In the genomic region with DNA sequence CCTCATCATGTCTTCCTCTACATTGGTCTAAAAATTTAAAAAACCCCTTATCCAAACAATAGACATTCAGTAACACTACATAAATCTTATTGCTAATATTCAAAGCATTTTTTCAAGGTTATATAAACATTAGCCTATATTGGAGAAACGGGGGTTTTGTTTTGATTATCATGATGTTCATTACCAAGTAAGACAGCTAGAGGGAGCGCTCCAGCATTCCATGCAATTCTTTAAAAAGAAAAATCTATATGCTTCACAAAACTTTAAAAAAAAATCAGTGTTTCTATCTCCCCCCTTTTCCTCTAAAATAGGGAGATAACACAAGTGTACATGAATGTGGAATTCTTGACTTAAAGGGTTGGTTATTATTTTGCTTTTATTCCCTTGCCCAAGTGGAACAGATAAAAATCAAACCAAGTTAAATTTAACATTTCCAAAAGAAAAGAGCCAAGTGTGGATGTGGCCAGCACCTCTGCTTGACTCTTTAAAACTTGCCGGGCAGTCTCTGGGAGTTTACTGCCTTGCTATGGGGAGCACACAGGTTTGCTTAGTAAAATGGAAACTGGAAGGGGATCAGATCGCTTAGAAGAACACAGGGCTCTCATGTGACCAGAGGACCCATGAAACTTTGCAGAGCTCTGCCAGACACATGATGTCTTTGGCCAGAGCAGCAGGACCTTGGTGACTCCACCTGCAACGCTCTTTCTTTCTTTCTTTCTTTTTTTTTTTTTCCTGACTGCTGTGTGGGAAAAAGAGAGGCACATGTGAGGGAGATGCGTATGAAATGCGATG, we compare ENCODE assay signal across 14 mouse cellular contexts.
DNase-seq lines count a peak whose midpoint lies in the region; ATAC-seq and TF ChIP-seq lines count a peak whose summit lies in the region.
"Had no signal": no experiment of that assay in that cellular context is flagged by ENCODE, and none has a peak within 500 bp of the region (broad histone marks: within the 10 kb centered on the region; RNA-seq: fewer than 3 reads in every experiment).

No protein-coding gene starts in this region.

- H3K9ac ChIP-seq in heart, adult 2 months (ENCODE audit: low read depth, low read length): no peak overlapping the region
- H3K9ac ChIP-seq in lung, embryonic 14.5 days: no peak overlapping the region
- no peak overlapping the region for H3K9ac ChIP-seq in MEL (ENCODE audit: control insufficient read depth, low read depth, low read length, poor library complexity, severe bottlenecking)
- H3K9ac ChIP-seq in embryonic facial prominence, embryonic 14.5 days (ENCODE audit: low read depth, low read length): no peak overlapping the region

- TF ChIP-seq POLR2A in heart, adult 2 months (IDR thresholded peaks at IDR 0.05; ENCODE audit: insufficient read depth, low read depth, low read length): no peak
- no peak for TF ChIP-seq POLR2A in MEL (IDR thresholded peaks at IDR 0.05; ENCODE audit: control insufficient read depth in 1 of 2, insufficient read depth in 1 of 2, low read depth in 1 of 2, low read length in 2 of 2, poor library complexity in 1 of 2)

- no peaks in the 10 kb centered on the region for H3K9me3 ChIP-seq in lung, embryonic 14.5 days (ENCODE audit: low read depth, low read length)
- H3K9me3 ChIP-seq in MEL (replicated peaks; ENCODE audit: insufficient read depth, low read length): no peaks in the 10 kb centered on the region
- no peaks in the 10 kb centered on the region for H3K9me3 ChIP-seq in embryonic facial prominence, embryonic 14.5 days (ENCODE audit: control insufficient read depth, low read length)
- H3K9me3 ChIP-seq: midbrain, embryonic 10.5 days had no signal

- no peaks in the 10 kb centered on the region for H3K36me3 ChIP-seq in heart, adult 2 months (ENCODE audit: control insufficient read depth, insufficient read depth, low read length)
- no peaks in the 10 kb centered on the region for H3K36me3 ChIP-seq in lung, embryonic 14.5 days (ENCODE audit: insufficient read depth)
- no peaks in the 10 kb centered on the region; a peak in 1 of 4 replicates for H3K36me3 ChIP-seq in MEL (ENCODE audit: control insufficient read depth in 1 of 2, insufficient read depth in 2 of 2, low read length in 2 of 2)
- H3K36me3 ChIP-seq in embryonic facial prominence, embryonic 14.5 days (ENCODE audit: control insufficient read depth, insufficient read depth, low read length): no peaks in the 10 kb centered on the region
- H3K36me3 ChIP-seq: midbrain, embryonic 10.5 days had no signal

- TF ChIP-seq EP300 in heart, adult 2 months (IDR thresholded peaks at IDR 0.05; ENCODE audit: insufficient read depth, low read depth, low read length): no peak
- TF ChIP-seq EP300 in MEL (IDR thresholded peaks at IDR 0.05; ENCODE audit: low read depth in 1 of 2, low read length in 2 of 2): no peak

- WGBS in heart, adult 2 months: 68% methylated on average over 7 of the region's 7 CpGs
- WGBS in lung, embryonic 14.5 days: 63% methylated on average over 7 of the region's 7 CpGs
- WGBS in embryonic facial prominence, embryonic 14.5 days: 45% methylated on average over 7 of the region's 7 CpGs

- no peak overlapping the region for H3K4me2 ChIP-seq in lung, embryonic 14.5 days
- H3K4me2 ChIP-seq in embryonic facial prominence, embryonic 14.5 days (ENCODE audit: low read depth, low read length): no peak overlapping the region

- peak; percentile 60 for TF ChIP-seq CTCF in heart, adult 2 months (IDR thresholded peaks at IDR 0.05)
- TF ChIP-seq CTCF in lung, embryonic 14.5 days (IDR thresholded peaks at IDR 0.05; ENCODE audit: low read depth): peak; percentile 48
- peak in 1 of 3 experiments; percentile 49; a peak in 2 of 6 replicates for TF ChIP-seq CTCF in MEL (IDR thresholded peaks at IDR 0.05 in 2 of 3, conservative IDR thresholded peaks at IDR 0.05 in 1 of 3; ENCODE audit: control insufficient read depth in 1 of 3, insufficient read depth in 1 of 3, low read depth in 2 of 3, low read length in 3 of 3, poor library complexity in 1 of 3, severe bottlenecking in 1 of 3)

- intact Hi-C loops in heart, adult 2 months (cut with DNase I): no loop called here
- intact Hi-C loops in heart, postnatal 10 days (cut with DNase I): loop anchor here (5.0 to 10.0 kb wide), 2 partner anchors 347 to 1049 kb away; a partner anchor contains a TSS

- H3K4me1 ChIP-seq in heart, adult 2 months (ENCODE audit: control insufficient read depth, insufficient read depth, low read length): no peaks in the 10 kb centered on the region
- H3K4me1 ChIP-seq in lung, embryonic 14.5 days (ENCODE audit: insufficient read depth): no peaks in the 10 kb centered on the region
- peaks cover 0 to 2% of the 10 kb centered on the region in 2 experiments; a peak in 1 of 4 replicates for H3K4me1 ChIP-seq in MEL (ENCODE audit: control insufficient read depth in 1 of 2, insufficient read depth in 2 of 2, low read length in 2 of 2)
- peaks cover 5% of the 10 kb centered on the region; the same call in 1 of the 2 replicates for H3K4me1 ChIP-seq in embryonic facial prominence, embryonic 14.5 days (ENCODE audit: control insufficient read depth, insufficient read depth, low read length)
- H3K4me1 ChIP-seq: midbrain, embryonic 10.5 days had no signal

- no peak overlapping the region for H3K27ac ChIP-seq in heart, adult 2 months
- H3K27ac ChIP-seq in lung, embryonic 14.5 days (ENCODE audit: low read depth): no peak overlapping the region
- no peak overlapping the region for H3K27ac ChIP-seq in MEL (ENCODE audit: control insufficient read depth, low read depth, low read length)
- H3K27ac ChIP-seq in embryonic facial prominence, embryonic 14.5 days (replicated peaks; ENCODE audit: low read depth, low read length): peak overlapping the region; percentile 21; the same call in 1 of the 2 replicates
- H3K27ac ChIP-seq: midbrain, embryonic 10.5 days had no signal

- no peaks in the 10 kb centered on the region for H3K79me2 ChIP-seq in heart, adult 2 months (replicated peaks; ENCODE audit: control insufficient read depth, insufficient read depth, low read length)
- no peaks in the 10 kb centered on the region for H3K79me2 ChIP-seq in MEL (ENCODE audit: control insufficient read depth, insufficient read depth, low read length, poor library complexity)

- H3K27me3 ChIP-seq in heart, adult 2 months (ENCODE audit: control insufficient read depth, insufficient read depth, low read length): no peaks in the 10 kb centered on the region
- H3K27me3 ChIP-seq in lung, embryonic 14.5 days (ENCODE audit: insufficient read depth, low read length): no peaks in the 10 kb centered on the region
- no peaks in the 10 kb centered on the region for H3K27me3 ChIP-seq in MEL (ENCODE audit: control insufficient read depth in 1 of 2, insufficient read depth in 2 of 2, low read length in 2 of 2)
- no peaks in the 10 kb centered on the region for H3K27me3 ChIP-seq in embryonic facial prominence, embryonic 14.5 days (replicated peaks; ENCODE audit: control insufficient read depth, insufficient read depth, low read length)

- TF ChIP-seq RAD21 in MEL (IDR thresholded peaks at IDR 0.05; ENCODE audit: low read depth, low read length): peak; percentile 24

- DNase-seq in heart, adult 2 months: no peak
- no peak for DNase-seq in heart, postnatal 10 days
- peak; percentile 74 for DNase-seq in lung, embryonic 14.5 days
- no peak for DNase-seq in lung, postnatal 4 days
- peak; percentile 8 for DNase-seq in MEL (ENCODE audit: low read depth, low spot score)
- DNase-seq in embryonic facial prominence, embryonic 14.5 days (ENCODE audit: low spot score): no peak
- DNase-seq in adrenal gland, adult 8-10 months: no peak
- DNase-seq in adrenal gland, adult 18-20 months (ENCODE audit: low spot score in 2 of 2): no peak
- DNase-seq: adrenal gland, postnatal 10 days; heart, postnatal 36 days; kidney, postnatal 25 days; lung, postnatal 10 days; right cerebral cortex, postnatal 4 days had no signal

- ATAC-seq in lung, embryonic 14.5 days (ENCODE audit: insufficient read depth): no peak
- ATAC-seq in embryonic facial prominence, embryonic 14.5 days (ENCODE audit: low read depth): no peak

- H3K4me3 ChIP-seq in heart, adult 2 months: no peak overlapping the region
- no peak overlapping the region for H3K4me3 ChIP-seq in lung, embryonic 14.5 days (ENCODE audit: low read depth, low read length)
- H3K4me3 ChIP-seq in MEL (ENCODE audit: control insufficient read depth in 1 of 2, insufficient read depth in 1 of 2, low read depth in 2 of 2, low read length in 2 of 2): no peak overlapping the region
- no peak overlapping the region for H3K4me3 ChIP-seq in embryonic facial prominence, embryonic 14.5 days (ENCODE audit: low read depth, low read length)
- H3K4me3 ChIP-seq: midbrain, embryonic 10.5 days had no signal

TF ChIP-seq in MEL, 35 proteins besides CTCF, POLR2A, EP300 and RAD21:
- TF ChIP-seq SMC3 (IDR thresholded peaks at IDR 0.05; ENCODE audit: low read depth, low read length) (peak; percentile 47), MAZ (IDR thresholded peaks at IDR 0.05; ENCODE audit: low read depth, low read length) (no peak)

Comparison
In these comparisons a context has a peak if more than half of its experiments do, and no peak if none do; other contexts are left out.
1. DNase-seq: peak in lung, embryonic 14.5 days (single experiment) and MEL (single experiment); none in heart, adult 2 months (0 of 2), heart, postnatal 10 days (0 of 2), lung, postnatal 4 days (0 of 2), embryonic facial prominence, embryonic 14.5 days (single experiment), adrenal gland, adult 8-10 months (single experiment) and adrenal gland, adult 18-20 months (0 of 2).